Mouse (Mus musculus): ENCODE data around the gene Igsf8. TPM values are rescaled to one million over a fixed set of nuclear protein-coding genes. Genes with fewer than 3 reads are reported as not detected.

Igsf8 gene
- polyA plus RNA-seq, 1 experiment: not detected

DNA sequence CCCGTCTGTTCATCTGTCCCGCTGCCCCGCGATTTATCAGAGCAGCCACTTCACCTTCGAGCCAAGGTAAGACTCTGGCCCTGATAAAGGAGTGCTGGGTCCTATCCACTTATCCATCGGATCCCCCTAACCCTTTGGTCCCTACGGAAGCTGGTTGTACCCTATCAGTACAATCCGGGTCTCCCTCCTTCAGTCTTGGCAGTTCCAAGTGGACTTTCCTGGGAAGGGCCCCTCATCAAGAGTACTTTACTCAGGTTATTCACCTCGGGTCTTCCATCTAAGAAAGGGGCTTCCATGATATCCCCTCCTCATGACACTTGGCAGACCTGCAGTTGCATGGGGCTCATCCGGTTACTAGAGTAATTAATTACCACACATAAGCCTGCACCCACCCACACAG lies 79.9 kb downstream of the Igsf8 start:
- TF ChIP-seq POLR2A (IDR thresholded peaks at IDR 0.05; ENCODE audit: insufficient read depth, low read depth, low read length) (no peak), CTCF (IDR thresholded peaks at IDR 0.05; ENCODE audit: insufficient read depth, low read depth, low read length) (no peak)
- H3K4me3 ChIP-seq (ENCODE audit: insufficient read depth, low read depth, low read length): peak overlapping the region; percentile 39
- H3K4me1 ChIP-seq (ENCODE audit: control insufficient read depth, insufficient read depth, low read length): peaks cover 10% of the 10 kb centered on the region
- WGBS: 8% methylated on average over 10 of the region's 10 CpGs
- H3K27ac ChIP-seq (ENCODE audit: insufficient read depth, low read depth, low read length): peak overlapping the region; percentile 62; the same call in 1 of the 2 replicates

DNA sequence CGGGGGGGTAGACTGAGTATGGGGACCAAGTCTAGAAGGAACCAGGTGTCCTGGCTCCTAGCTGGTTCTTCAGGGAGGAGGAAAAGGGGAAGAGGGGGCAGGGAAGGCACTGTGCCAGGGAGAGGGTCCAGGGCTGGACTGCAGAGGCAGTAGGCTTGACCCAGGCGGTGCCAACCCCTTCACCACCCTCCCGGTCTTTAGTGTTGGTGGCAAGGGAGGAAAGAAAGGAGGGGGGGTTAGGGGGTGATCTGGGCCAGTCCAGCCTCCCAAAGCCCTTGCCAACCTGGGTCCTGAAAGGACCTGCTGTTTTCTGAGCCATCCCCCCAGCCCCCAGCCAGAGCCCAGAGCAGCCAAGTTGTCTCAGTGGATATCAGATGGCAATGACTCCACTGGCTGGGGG lies 81.3 kb downstream of the Igsf8 start:
- TF ChIP-seq POLR2A (IDR thresholded peaks at IDR 0.05; ENCODE audit: insufficient read depth, low read depth, low read length): no peak
- TF ChIP-seq CTCF (IDR thresholded peaks at IDR 0.05; ENCODE audit: insufficient read depth, low read depth, low read length): no peak
- no peak overlapping the region for H3K4me3 ChIP-seq (ENCODE audit: insufficient read depth, low read depth, low read length)
- no peak overlapping the region for H3K27ac ChIP-seq (ENCODE audit: insufficient read depth, low read depth, low read length)
- peaks cover 12% of the 10 kb centered on the region for H3K4me1 ChIP-seq (ENCODE audit: control insufficient read depth, insufficient read depth, low read length)
- WGBS: 42% methylated on average over 3 of the region's 3 CpGs

DNA sequence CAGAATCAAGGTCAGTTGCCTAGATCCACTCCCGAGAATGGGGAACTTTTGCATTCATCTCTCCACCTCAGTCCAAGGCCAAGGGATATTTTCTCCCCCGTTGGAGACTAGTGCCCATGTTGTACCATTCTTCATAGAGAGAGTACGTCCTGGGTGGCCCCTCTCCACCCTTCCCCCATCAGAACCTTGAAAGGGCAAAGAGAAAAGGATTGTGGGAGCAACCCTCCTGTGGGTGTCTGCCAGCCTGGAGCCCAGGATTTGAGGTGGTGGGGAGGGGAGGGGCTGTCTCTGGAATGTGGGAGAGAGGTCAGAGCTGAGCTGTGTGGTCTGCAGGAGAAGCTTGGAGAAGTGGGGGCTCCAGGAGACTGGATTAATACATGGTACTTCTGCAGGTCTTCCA lies 82.5 kb downstream of the Igsf8 start:
- no peak for TF ChIP-seq CTCF (IDR thresholded peaks at IDR 0.05; ENCODE audit: insufficient read depth, low read depth, low read length)
- no peak for TF ChIP-seq POLR2A (IDR thresholded peaks at IDR 0.05; ENCODE audit: insufficient read depth, low read depth, low read length)
- no peak overlapping the region for H3K4me3 ChIP-seq (ENCODE audit: insufficient read depth, low read depth, low read length)
- peak overlapping the region; percentile 64; the same call in 1 of the 2 replicates for H3K27ac ChIP-seq (ENCODE audit: insufficient read depth, low read depth, low read length)
- H3K4me1 ChIP-seq (ENCODE audit: control insufficient read depth, insufficient read depth, low read length): peaks cover 12% of the 10 kb centered on the region
- 49% methylated on average over 3 of the region's 3 CpGs for WGBS

DNA sequence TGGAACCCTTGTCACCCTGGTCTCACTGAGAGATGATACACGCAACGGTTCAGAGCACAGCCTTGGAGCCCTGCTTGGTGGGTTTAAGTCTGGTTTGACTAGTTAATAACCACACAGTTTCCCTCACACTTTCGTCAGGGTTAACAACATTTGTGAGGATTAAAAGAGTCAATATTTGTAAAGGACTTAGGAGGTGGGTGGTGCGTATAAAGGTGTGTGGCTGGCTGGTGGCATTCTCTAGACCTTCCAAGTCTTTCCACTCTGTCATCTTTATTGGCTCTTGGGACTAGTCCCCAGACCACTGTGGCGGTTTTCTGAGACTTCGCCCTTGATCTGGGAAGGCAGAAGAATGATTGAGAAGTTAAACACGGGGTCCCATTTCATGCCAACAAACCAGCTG lies 83.4 kb downstream of the Igsf8 start:
- Histone ChIP-seq H3K4me1 (ENCODE audit: control insufficient read depth, insufficient read depth, low read length) (peaks cover 15% of the 10 kb centered on the region), H3K4me3 (ENCODE audit: insufficient read depth, low read depth, low read length) (no peak overlapping the region), H3K27ac (ENCODE audit: insufficient read depth, low read depth, low read length) (0 out of 2 replicates have a peak overlapping the region, but pooled peaks have one; percentile 20)
- TF ChIP-seq POLR2A (IDR thresholded peaks at IDR 0.05; ENCODE audit: insufficient read depth, low read depth, low read length) (no peak), CTCF (IDR thresholded peaks at IDR 0.05; ENCODE audit: insufficient read depth, low read depth, low read length) (no peak)
- WGBS: 66% methylated on average over 7 of the region's 7 CpGs

DNA sequence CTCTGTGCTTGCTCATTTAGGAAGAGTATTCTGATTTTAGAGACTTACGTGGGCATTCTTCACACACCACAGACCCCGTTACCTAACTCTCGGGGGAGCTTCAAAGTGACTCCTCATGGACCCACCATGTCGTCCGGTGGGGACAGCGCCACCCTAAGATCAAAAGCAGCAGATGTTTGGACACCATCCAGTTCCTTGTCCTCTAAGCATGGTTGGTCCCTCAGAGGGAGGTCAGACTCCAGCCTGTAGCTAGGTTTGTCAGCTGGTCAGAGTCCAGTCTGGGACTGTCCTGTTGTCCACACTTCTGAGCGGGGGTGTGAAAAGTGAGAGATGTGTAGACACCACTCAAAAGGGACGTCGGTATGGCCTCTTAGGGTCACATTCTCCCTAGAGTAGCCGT lies 85.3 kb downstream of the Igsf8 start:
- 65% methylated on average over 10 of the region's 10 CpGs for WGBS
- no peak for TF ChIP-seq CTCF (IDR thresholded peaks at IDR 0.05; ENCODE audit: insufficient read depth, low read depth, low read length)
- no peak for TF ChIP-seq POLR2A (IDR thresholded peaks at IDR 0.05; ENCODE audit: insufficient read depth, low read depth, low read length)
- no peak overlapping the region for H3K4me3 ChIP-seq (ENCODE audit: insufficient read depth, low read depth, low read length)
- peak overlapping the region; percentile 15; the same call in 1 of the 2 replicates for H3K27ac ChIP-seq (ENCODE audit: insufficient read depth, low read depth, low read length)
- peaks cover 14% of the 10 kb centered on the region for H3K4me1 ChIP-seq (ENCODE audit: control insufficient read depth, insufficient read depth, low read length)

DNA sequence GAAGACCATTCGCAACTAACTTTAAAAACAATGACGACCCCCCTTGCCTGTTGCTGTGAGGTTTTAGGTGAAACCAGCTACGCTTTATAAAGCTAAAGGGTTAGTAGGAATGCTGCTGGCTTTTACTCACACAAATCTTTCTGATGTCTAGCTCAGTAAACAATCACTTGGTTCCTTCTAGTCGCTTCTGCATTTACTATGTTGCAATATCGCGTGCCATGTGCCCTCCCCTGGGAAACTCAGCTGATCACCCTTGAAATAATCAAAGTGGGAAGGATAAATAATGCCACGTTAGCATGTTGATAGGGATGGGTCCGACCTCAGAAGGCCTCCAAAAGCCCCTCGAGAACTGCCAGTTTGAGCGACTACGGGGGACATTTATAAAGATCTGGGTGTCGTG lies 85.9 kb downstream of the Igsf8 start:
- H3K4me1 ChIP-seq (ENCODE audit: control insufficient read depth, insufficient read depth, low read length): peaks cover 14% of the 10 kb centered on the region
- WGBS: 84% methylated on average over 12 of the region's 12 CpGs
- no peak overlapping the region for H3K27ac ChIP-seq (ENCODE audit: insufficient read depth, low read depth, low read length)
- H3K4me3 ChIP-seq (ENCODE audit: insufficient read depth, low read depth, low read length): no peak overlapping the region
- no peak for TF ChIP-seq CTCF (IDR thresholded peaks at IDR 0.05; ENCODE audit: insufficient read depth, low read depth, low read length)
- TF ChIP-seq POLR2A (IDR thresholded peaks at IDR 0.05; ENCODE audit: insufficient read depth, low read depth, low read length): no peak

DNA sequence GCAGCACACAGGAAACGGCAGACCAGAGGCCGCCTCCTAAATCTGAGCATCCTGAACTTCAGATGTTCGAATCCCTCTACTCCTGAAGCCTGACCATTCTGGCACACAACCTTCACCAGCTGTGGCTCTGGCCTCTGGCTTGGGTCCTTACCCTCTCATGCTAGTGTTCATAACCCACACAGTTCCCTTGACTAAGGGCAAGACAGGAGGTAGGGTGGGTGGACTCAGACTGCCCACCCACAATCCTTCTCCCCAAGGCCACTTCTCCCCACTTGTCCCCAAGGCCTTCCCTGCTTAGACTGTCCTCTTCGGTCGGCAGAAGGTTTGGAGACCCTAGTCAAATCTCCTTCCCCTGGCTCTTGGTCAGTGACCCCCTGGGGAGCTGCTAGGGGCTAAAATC lies 88.1 kb downstream of the Igsf8 start:
- Histone ChIP-seq H3K4me1 (ENCODE audit: control insufficient read depth, insufficient read depth, low read length) (peaks cover 14% of the 10 kb centered on the region), H3K27ac (ENCODE audit: insufficient read depth, low read depth, low read length) (peak overlapping the region; percentile 1; the same call in 1 of the 2 replicates), H3K4me3 (ENCODE audit: insufficient read depth, low read depth, low read length) (no peak overlapping the region)
- 55% methylated on average over 5 of the region's 5 CpGs for WGBS
- TF ChIP-seq CTCF (IDR thresholded peaks at IDR 0.05; ENCODE audit: insufficient read depth, low read depth, low read length) (no peak), POLR2A (IDR thresholded peaks at IDR 0.05; ENCODE audit: insufficient read depth, low read depth, low read length) (no peak)

DNA sequence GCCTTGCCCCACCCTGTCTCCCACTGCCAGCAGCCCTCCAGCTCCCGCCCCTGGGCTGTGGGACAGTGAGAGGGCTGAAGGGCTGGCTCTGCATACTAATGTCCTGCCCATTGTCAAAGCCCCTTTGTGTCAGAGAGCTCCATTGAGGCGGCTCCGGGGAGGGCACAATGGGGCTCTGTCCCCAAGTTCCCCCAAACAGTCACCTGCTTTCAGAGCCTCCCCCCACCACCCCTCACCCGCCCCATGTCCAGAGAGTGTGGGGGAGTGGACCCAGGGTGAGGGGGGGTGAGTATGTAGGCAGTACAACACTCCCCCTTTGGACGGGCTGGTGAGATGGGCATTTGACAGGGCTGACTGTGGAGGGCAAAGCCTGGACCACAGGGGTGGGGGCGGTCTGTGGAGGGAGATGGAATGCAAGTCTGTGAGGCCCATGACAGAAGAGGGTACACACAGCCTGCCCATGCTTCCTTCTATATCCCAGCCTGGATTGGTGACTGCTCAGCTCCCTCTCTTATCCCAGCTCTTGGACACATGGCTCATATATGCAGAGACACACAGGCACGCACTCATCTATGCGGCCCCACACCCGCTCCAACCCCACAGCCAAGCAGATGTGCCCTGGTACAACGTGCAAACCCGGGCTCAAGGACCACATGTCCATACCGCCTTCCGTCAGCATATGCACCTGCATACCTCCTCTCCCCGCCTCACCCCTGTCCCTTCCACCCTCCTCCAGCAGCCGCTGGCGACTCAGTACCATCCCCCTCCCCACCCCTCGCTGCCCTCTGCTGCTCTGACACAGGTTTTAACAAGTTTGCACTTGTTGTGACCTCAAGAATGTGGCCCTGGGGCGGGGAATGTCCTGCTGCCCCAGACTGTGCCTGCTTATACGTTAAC lies 88.7 kb downstream of the Igsf8 start:
- 24% methylated on average over 19 of the region's 19 CpGs for WGBS
- Histone ChIP-seq H3K4me3 (ENCODE audit: insufficient read depth, low read depth, low read length) (no peak overlapping the region), H3K27ac (ENCODE audit: insufficient read depth, low read depth, low read length) (peak overlapping the region; percentile 71), H3K4me1 (ENCODE audit: control insufficient read depth, insufficient read depth, low read length) (peaks cover 14% of the 10 kb centered on the region)
- TF ChIP-seq CTCF (IDR thresholded peaks at IDR 0.05; ENCODE audit: insufficient read depth, low read depth, low read length): no peak
- TF ChIP-seq POLR2A (IDR thresholded peaks at IDR 0.05; ENCODE audit: insufficient read depth, low read depth, low read length): no peak

DNA sequence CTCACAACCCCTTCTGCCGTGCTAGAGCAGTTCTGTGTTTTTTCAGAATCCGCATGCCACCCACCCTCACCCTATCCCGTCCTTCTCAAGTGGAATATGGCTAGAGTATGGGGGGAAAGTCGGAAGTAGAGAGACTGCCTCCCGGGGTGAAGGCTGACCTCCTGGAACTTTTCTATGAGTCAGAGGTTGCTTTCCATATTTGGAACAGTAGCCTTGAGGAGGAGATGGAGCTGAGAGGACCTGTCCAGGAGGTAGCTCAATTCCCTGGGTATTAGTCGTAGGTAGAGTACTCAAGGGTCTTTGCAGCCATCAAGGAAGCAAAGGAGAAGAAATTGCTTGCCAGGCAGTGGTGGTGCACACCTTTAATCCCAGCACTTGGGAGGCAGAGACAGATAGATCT lies 90.6 kb downstream of the Igsf8 start:
- peaks cover 12% of the 10 kb centered on the region for H3K4me1 ChIP-seq (ENCODE audit: control insufficient read depth, insufficient read depth, low read length)
- H3K27ac ChIP-seq (ENCODE audit: insufficient read depth, low read depth, low read length): no peak overlapping the region
- WGBS: 76% methylated on average over 6 of the region's 6 CpGs
- TF ChIP-seq CTCF (IDR thresholded peaks at IDR 0.05; ENCODE audit: insufficient read depth, low read depth, low read length): no peak
- TF ChIP-seq POLR2A (IDR thresholded peaks at IDR 0.05; ENCODE audit: insufficient read depth, low read depth, low read length): no peak
- no peak overlapping the region for H3K4me3 ChIP-seq (ENCODE audit: insufficient read depth, low read depth, low read length)
